Mouse (Mus musculus) neural tube, embryonic 13.5 days (tissue): ENCODE measurements at regions not wholly inside any gene's neighbourhood (a gene's known extent, or its start where the extent isn't known, plus 50 kb on each side); places are given as distances from the start of the nearest gene placed in this dataset.

Experiments
- ATAC-seq: fragments of 200-750 bp; cut with Nextera tagmentation; 2 replicates; pipeline ENCODE4 v1.8.0; 2017; ENCODE audit warnings: low read depth, mild to moderate bottlenecking, moderate TSS enrichment, moderate library complexity
- H3K27ac ChIP-seq: fragments of 300-500 bp; sonication (generic); replicated peaks from 2 replicates; pipeline ENCODE4 v1.5.1; 2015; ENCODE audit warnings: moderate library complexity, mild to moderate bottlenecking, inconsistent platforms
- H3K27me3 ChIP-seq: fragments of 300-500 bp; sonication (generic); 2 replicates; pipeline ENCODE4 v1.6.1; 2015; ENCODE audit warnings: mild to moderate bottlenecking, inconsistent platforms
- H3K36me3 ChIP-seq: fragments of 300-500 bp; sonication (generic); 2 replicates; pipeline ENCODE4 v1.6.1; 2015; ENCODE audit warnings: mild to moderate bottlenecking, inconsistent platforms
- H3K4me1 ChIP-seq: fragments of 300-500 bp; sonication (generic); replicated peaks from 2 replicates; pipeline ENCODE4 v1.6.1; 2015; ENCODE audit warnings: inconsistent platforms
- H3K4me2 ChIP-seq: fragments of 300-500 bp; sonication (generic); 2 replicates; pipeline ENCODE4 v1.6.1; 2015; ENCODE audit warnings: inconsistent platforms, mild to moderate bottlenecking, moderate library complexity
- H3K4me3 ChIP-seq: fragments of 300-500 bp; sonication (generic); 2 replicates; pipeline ENCODE4 v1.5.1; 2015; ENCODE audit warnings: mild to moderate bottlenecking, inconsistent platforms
- H3K9ac ChIP-seq: fragments of 300-500 bp; sonication (generic); 2 replicates; pipeline ENCODE4 v1.6.1; 2015; ENCODE audit warnings: moderate library complexity, mild to moderate bottlenecking, inconsistent platforms
- H3K9me3 ChIP-seq: fragments of 300-500 bp; sonication (generic); 2 replicates; pipeline ENCODE4 v1.6.1; 2016; ENCODE audit warnings: inconsistent platforms
- WGBS: fragments of 180-500 bp; shearing (Covaris S2); methylation state at CpG from one replicate; pipeline ENCODE4 v1.1.7; 2015; 5-methylcytosine and 5-hydroxymethylcytosine counted together

GRCm38 (mm10) chr2:57424879-57425278, 187.4 kb downstream of the Gpd2 start:
- Histone ChIP-seq H3K9me3 (no peaks in the 10 kb centered on the region; the same call in 1 of the 2 replicates), H3K27me3 (no peaks in the 10 kb centered on the region), H3K4me3 (no peak overlapping the region), H3K4me2 (no peak overlapping the region), H3K27ac (no peak overlapping the region), H3K9ac (no peak overlapping the region), H3K4me1 (no peaks in the 10 kb centered on the region), H3K36me3 (no peaks in the 10 kb centered on the region)
- no peak for ATAC-seq
- WGBS = 88% methylated on average over 8 of the region's 8 CpGs

DNA sequence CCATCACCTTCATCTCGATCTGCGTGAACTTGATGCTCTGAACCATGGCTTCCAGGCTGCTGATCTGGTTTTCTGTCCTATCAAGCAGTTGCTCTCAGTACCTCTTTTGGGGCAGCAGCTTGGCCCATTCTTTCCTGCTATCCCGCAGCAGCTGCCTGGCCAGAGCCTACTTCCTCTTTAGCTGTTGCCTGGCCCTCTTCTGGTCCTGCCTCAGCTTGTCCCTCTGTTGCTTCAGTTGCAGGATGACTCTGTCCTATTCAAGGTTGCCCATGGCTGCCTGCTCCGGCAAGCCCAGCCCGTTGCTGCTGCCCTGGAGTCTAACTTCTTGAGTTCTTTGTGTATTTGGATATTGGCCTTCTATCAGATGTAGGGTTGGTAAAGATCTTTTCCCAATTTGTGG, 188.0 kb downstream of the Gpd2 start:
- Histone ChIP-seq H3K4me3 (no peak overlapping the region), H3K4me2 (no peak overlapping the region), H3K27ac (no peak overlapping the region), H3K9me3 (no peaks in the 10 kb centered on the region; the same call in 1 of the 2 replicates), H3K27me3 (no peaks in the 10 kb centered on the region), H3K36me3 (no peaks in the 10 kb centered on the region), H3K9ac (no peak overlapping the region), H3K4me1 (no peaks in the 10 kb centered on the region)
- WGBS = 89% methylated on average over 5 of the region's 5 CpGs
- ATAC-seq = no peak

DNA sequence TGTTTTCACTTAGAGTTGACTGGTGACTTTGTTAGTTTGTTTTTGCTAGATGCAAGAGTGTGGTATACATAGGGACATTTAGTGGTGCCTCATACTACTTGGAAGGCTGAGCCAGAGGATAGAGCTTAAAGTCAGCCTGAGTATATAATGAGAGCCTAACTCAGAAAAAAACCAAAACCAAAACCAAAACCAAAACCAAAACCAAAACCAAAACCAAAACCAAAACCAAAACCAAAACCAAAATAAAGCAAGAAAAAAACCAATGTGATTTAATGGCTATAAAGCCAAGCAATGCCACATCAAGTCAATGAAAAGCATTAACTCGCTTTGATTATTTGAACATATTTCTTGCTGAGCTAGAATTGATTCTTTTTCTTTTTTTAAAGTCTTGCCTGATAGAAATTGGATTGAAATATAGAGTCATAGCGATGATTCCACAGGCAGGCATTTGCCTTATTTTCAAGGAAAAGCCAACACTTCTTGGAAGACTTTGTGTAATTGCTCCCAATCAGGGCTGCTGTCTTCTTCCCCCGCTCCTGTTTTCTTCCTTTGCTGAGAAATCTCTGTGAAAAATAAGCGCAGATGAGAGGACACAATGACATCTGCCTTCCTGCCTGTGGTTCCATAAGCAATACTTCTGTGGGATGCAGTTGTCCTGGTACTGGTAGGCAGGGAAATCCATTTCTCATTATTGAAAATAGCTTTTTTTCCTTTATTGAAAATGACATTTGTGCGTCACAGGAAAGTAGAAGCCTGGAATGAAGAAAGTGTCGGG, 213.7 kb downstream of the Gpd2 start:
- Histone ChIP-seq H3K4me2 (no peak overlapping the region), H3K27me3 (no peaks in the 10 kb centered on the region), H3K9ac (no peak overlapping the region), H3K36me3 (no peaks in the 10 kb centered on the region), H3K27ac (no peak overlapping the region), H3K4me3 (no peak overlapping the region), H3K9me3 (no peaks in the 10 kb centered on the region), H3K4me1 (no peaks in the 10 kb centered on the region)
- no peak for ATAC-seq
- WGBS = 93% methylated on average over 6 of the region's 6 CpGs

GRCm38 (mm10) chr2:57453896-57454679, 216.7 kb downstream of the Gpd2 start:
- Histone ChIP-seq H3K4me2 (no peak overlapping the region), H3K27me3 (no peaks in the 10 kb centered on the region), H3K9ac (no peak overlapping the region), H3K4me3 (no peak overlapping the region), H3K4me1 (no peaks in the 10 kb centered on the region), H3K36me3 (no peaks in the 10 kb centered on the region), H3K27ac (no peak overlapping the region), H3K9me3 (no peaks in the 10 kb centered on the region)
- ATAC-seq = no peak
- 90% methylated on average over 5 of the region's 5 CpGs for WGBS

DNA sequence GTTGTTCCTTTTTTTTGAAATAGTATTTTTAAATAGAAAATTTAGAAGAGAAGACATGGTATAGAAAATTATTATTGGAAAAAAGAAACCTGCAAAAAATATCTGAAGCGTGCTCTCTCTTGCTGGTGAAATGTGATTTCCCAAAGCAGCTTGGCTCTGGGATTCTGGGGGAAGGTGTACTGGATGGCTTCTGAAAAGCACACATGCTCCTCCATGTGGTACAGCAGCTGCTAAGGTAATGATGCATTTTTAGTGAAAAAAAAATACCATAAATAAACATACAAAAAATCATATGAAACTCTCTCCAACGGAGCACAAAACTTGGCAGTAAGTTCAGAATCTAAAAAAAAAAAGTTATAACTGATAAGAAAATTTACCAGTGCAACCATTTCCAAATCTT, 222.5 kb downstream of the Gpd2 start:
- no peak overlapping the region for H3K27ac ChIP-seq
- no peak for ATAC-seq
- H3K36me3 ChIP-seq = no peaks in the 10 kb centered on the region
- no peaks in the 10 kb centered on the region for H3K9me3 ChIP-seq
- H3K9ac ChIP-seq = no peak overlapping the region
- no peak overlapping the region for H3K4me3 ChIP-seq
- H3K27me3 ChIP-seq = no peaks in the 10 kb centered on the region
- 94% methylated on average over 2 of the region's 2 CpGs for WGBS
- no peak overlapping the region for H3K4me2 ChIP-seq
- H3K4me1 ChIP-seq = no peaks in the 10 kb centered on the region

- Histone ChIP-seq H3K27ac (no peak overlapping the region), H3K36me3 (no peaks in the 10 kb centered on the region), H3K4me1 (no peaks in the 10 kb centered on the region), H3K27me3 (no peaks in the 10 kb centered on the region), H3K9ac (no peak overlapping the region), H3K4me2 (no peak overlapping the region), H3K4me3 (no peak overlapping the region), H3K9me3 (no peaks in the 10 kb centered on the region)
- 84% methylated on average over 3 of the region's 3 CpGs for WGBS
- no peak for ATAC-seq
These were observed 236.4 kb downstream of the Gpd2 start for GRCm38 (mm10) chr2:57473873-57474272.

DNA sequence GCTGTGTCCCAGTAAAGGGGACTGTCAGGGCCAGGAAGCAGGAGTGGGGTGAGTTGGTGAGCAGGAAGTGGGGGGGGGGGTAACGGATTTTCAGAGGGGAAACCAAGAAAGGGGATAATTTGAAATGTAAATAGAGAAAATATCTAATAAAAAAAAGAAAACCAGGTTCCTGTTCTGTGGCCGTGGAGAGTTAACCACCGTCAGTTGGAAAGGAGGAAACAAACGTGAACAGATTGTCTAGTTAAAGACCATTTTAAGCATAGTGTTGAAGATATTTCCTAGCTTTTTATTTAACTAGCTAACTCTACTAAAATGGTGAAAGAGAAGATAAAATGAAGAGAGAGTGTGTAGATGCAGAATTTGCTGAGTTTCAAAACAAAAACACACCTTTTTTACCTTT, 254.7 kb downstream of the Gpd2 start:
- 85% methylated on average over 4 of the region's 4 CpGs for WGBS

GRCm38 (mm10) chr2:57492914-57493621, 255.6 kb downstream of the Gpd2 start:
- no peak overlapping the region for H3K4me2 ChIP-seq
- no peak for ATAC-seq
- H3K27ac ChIP-seq = no peak overlapping the region
- WGBS = 31% methylated on average over 6 of the region's 6 CpGs
- H3K36me3 ChIP-seq = no peaks in the 10 kb centered on the region
- no peaks in the 10 kb centered on the region for H3K4me1 ChIP-seq
- H3K4me3 ChIP-seq = no peak overlapping the region
- no peaks in the 10 kb centered on the region for H3K9me3 ChIP-seq
- no peaks in the 10 kb centered on the region for H3K27me3 ChIP-seq
- no peak overlapping the region for H3K9ac ChIP-seq

More for the DNA sequence above, 254.7 kb downstream of the Gpd2 start:
- Histone ChIP-seq H3K4me1 (no peaks in the 10 kb centered on the region), H3K4me3 (no peak overlapping the region), H3K36me3 (no peaks in the 10 kb centered on the region), H3K9me3 (no peaks in the 10 kb centered on the region), H3K27me3 (no peaks in the 10 kb centered on the region), H3K4me2 (no peak overlapping the region), H3K9ac (no peak overlapping the region), H3K27ac (no peak overlapping the region)
- no peak for ATAC-seq

DNA sequence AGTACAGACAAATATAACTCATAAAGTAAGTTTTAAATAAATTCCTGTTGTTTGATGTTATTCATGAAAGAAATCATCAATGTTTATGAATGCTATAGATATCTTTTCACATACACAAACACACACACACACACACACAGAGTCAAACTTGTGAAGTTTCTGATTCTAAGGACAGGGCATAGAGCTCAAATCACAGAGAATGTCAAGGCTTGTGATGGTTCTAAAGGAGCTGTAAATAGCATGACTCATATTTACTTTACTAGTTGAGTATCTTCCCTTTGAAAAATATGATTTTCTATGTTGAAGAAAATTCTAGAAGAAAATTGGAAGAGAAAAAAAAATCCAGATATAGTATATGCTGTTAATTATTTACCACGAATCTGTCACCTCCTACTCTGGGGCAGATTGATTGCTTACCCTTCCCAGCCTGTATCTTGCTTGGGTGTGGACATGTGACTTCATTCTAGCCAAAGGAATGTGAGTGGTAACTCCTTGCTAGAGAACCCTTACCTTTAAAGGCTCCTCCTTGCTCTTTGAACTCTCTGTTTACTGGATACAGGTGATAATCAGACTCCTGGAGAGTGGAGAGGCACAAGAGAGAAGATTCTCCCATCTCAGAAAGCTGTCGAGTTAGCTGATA, 259.0 kb downstream of the Gpd2 start:
- WGBS = 70% methylated on average over 2 of the region's 2 CpGs
- H3K27me3 ChIP-seq = no peaks in the 10 kb centered on the region

DNA sequence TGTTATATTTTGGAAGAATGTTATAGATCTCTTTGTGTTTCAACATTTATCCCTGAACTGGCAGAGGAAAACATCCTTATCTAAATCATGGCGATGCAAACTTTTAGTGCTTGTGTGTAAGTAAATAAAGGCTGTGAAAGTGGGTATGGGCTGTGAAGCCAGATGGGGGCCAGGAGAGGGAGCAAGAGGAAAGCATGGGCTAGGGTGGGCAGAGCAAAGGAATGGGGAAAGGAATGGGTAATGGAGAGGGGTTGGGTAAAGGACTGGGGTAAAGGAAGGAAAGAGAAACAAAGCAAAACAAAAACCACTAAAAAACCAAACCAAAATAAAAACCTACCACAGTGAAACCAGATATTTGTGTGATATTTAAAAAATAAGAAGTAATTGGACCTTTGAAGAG, 260.5 kb downstream of the Gpd2 start:
- ATAC-seq = no peak
- no peaks in the 10 kb centered on the region for H3K9me3 ChIP-seq
- no peaks in the 10 kb centered on the region for H3K4me1 ChIP-seq
- 85% methylated on average over 1 of the region's 1 CpGs for WGBS
- no peak overlapping the region for H3K4me3 ChIP-seq
- H3K27me3 ChIP-seq = no peaks in the 10 kb centered on the region
- H3K36me3 ChIP-seq = no peaks in the 10 kb centered on the region
- no peak overlapping the region for H3K9ac ChIP-seq
- H3K4me2 ChIP-seq = no peak overlapping the region
- H3K27ac ChIP-seq = no peak overlapping the region

More for the DNA sequence above, 259.0 kb downstream of the Gpd2 start:
- no peaks in the 10 kb centered on the region for H3K36me3 ChIP-seq
- no peak overlapping the region for H3K4me3 ChIP-seq
- no peaks in the 10 kb centered on the region for H3K4me1 ChIP-seq
- H3K9ac ChIP-seq = no peak overlapping the region
- no peak overlapping the region for H3K27ac ChIP-seq
- no peaks in the 10 kb centered on the region for H3K9me3 ChIP-seq
- no peak for ATAC-seq
- H3K4me2 ChIP-seq = no peak overlapping the region

GRCm38 (mm10) chr2:57504678-57505077, 267.2 kb downstream of the Gpd2 start:
- 75% methylated on average over 2 of the region's 2 CpGs for WGBS
- H3K27me3 ChIP-seq = no peaks in the 10 kb centered on the region
- no peak overlapping the region for H3K9ac ChIP-seq
- no peaks in the 10 kb centered on the region for H3K9me3 ChIP-seq
- no peak for ATAC-seq
- H3K27ac ChIP-seq = no peak overlapping the region
- H3K4me3 ChIP-seq = no peak overlapping the region
- no peaks in the 10 kb centered on the region for H3K4me1 ChIP-seq
- H3K36me3 ChIP-seq = no peaks in the 10 kb centered on the region
- no peak overlapping the region for H3K4me2 ChIP-seq

GRCm38 (mm10) chr2:57522465-57522864, 285.0 kb downstream of the Gpd2 start:
- Histone ChIP-seq H3K27ac (no peak overlapping the region), H3K27me3 (peaks cover 3% of the 10 kb centered on the region; the same call in 1 of the 2 replicates), H3K9me3 (no peaks in the 10 kb centered on the region), H3K4me1 (0 out of 2 replicates have a peak, but pooled peaks cover 7% of the 10 kb centered on the region), H3K36me3 (no peaks in the 10 kb centered on the region), H3K9ac (no peak overlapping the region), H3K4me3 (no peak overlapping the region), H3K4me2 (no peak overlapping the region)
- WGBS = 66% methylated on average over 3 of the region's 3 CpGs
- ATAC-seq = no peak
